8 mouse cellular contexts compared by ENCODE assay signal in the genomic region with DNA sequence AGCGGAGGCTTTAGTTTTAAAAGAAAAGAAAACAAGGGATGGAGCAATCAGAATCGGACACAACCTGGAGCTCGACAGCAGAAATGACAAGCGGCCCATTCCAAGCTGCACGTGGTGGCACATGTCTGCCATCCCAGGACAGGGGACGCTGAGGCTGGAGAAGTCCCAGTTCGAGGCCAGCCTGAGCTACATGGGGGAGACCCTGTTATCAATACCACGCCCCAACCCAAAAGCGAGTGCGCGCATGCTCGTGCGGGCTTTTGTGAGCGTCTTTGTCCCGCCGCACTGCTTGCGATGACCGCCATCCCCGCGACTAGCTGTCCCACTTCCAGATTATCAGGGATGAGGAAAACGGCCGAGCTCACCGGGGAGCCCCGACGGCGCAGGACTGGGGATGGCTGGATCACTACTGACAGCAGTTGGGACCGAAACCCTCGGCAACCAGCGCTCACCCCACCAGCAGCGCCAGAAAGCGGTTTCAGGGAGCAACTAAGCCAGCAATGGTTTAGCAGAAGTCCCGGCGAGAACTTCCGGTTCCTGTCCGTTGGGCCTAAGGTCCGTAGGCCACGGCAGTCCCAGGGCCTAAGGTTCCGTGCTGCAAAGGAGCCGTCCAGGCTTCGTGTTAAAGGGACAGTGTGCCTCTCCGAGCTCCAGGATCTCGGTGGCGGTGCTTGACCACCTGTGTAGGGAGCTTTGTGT. TPM values are rescaled to one million over a fixed set of nuclear protein-coding genes. Genes with fewer than 3 reads are reported as not detected.
DNase-seq lines count a peak whose midpoint lies in the region; ATAC-seq and TF ChIP-seq lines count a peak whose summit lies in the region.

A gene (minus strand): TSS at position 51 of the 699 bp plus-strand sequence.
A gene (minus strand): TSS at position 529 of the 699 bp plus-strand sequence.

- TF ChIP-seq EP300 in CH12.LX (IDR thresholded peaks at IDR 0.05; ENCODE audit: low read length), result no peak

- under 1% methylated on average over 43 of the region's 43 CpGs for WGBS in forebrain, embryonic 10.5 days
- under 1% methylated on average over 43 of the region's 43 CpGs for WGBS in heart, embryonic 15.5 days
- WGBS in liver, embryonic 13.5 days (ENCODE audit: insufficient replicate concordance), result 1% methylated on average over 43 of the region's 43 CpGs
- WGBS in stomach, embryonic 14.5 days, result under 1% methylated on average over 43 of the region's 43 CpGs

- peak within 1 kb of the TSS; percentile 92 for H3K4me2 ChIP-seq in CH12.LX (ENCODE audit: insufficient read depth, low read depth, poor library complexity, severe bottlenecking)
- peak within 1 kb of the TSS; percentile 85 for H3K4me2 ChIP-seq in heart, embryonic 15.5 days
- peak within 1 kb of the TSS; percentile 97 for H3K4me2 ChIP-seq in liver, embryonic 13.5 days
- H3K4me2 ChIP-seq in stomach, embryonic 14.5 days (replicated peaks; ENCODE audit: low read depth, low read length), result peak within 1 kb of the TSS; percentile 97

- TF ChIP-seq POLR2A in CH12.LX (IDR thresholded peaks at IDR 0.05; ENCODE audit: low read depth, low read length), result peak; percentile 89

- DNase-seq in CH12.LX (ENCODE audit: extremely low read depth), result peak; percentile 87
- peak; percentile 82 for DNase-seq in c-Kit-positive CD71-negative TER-119-negative erythroid progenitor cells, embryonic 14.5 days (ENCODE audit: low read depth)
- peak; percentile 93 for DNase-seq in forebrain, embryonic 10.5 days (ENCODE audit: extremely low spot score, low spot score)
- DNase-seq in kidney, postnatal 14 days, result peak; percentile 91
- peak; percentile 83 for DNase-seq in liver, embryonic 13.5 days
- peak; percentile 84 to 88 for DNase-seq in natural killer cell, adult 2 months (ENCODE audit: low spot score in 2 of 2)

- in situ Hi-C loops in CH12.LX (cut with MboI; ENCODE audit: low pct_ligation_motif_present, low pct_unique_long_range_greater_than_20kb, low sequenced_read_pairs), result loop anchor here (25.0 kb wide), 1 partner anchor 461 kb away; no protein-coding TSS in a partner anchor

- H3K9me3 ChIP-seq in CH12.LX (replicated peaks; ENCODE audit: low read length), result peaks cover 2% of the 10 kb centered on the region
- H3K9me3 ChIP-seq in forebrain, embryonic 10.5 days, result no peaks in the 10 kb centered on the region
- H3K9me3 ChIP-seq in heart, embryonic 15.5 days (replicated peaks), result no peaks in the 10 kb centered on the region
- no peaks in the 10 kb centered on the region for H3K9me3 ChIP-seq in liver, embryonic 13.5 days (replicated peaks)
- H3K9me3 ChIP-seq in stomach, embryonic 14.5 days (ENCODE audit: control insufficient read depth, low read depth, low read length), result no peaks in the 10 kb centered on the region

- peak; percentile 71; the same call in 1 of the 2 replicates for ATAC-seq in heart, embryonic 15.5 days (replicated peaks; ENCODE audit: insufficient number of reproducible peaks, insufficient read depth, low FRiP score, low read depth)
- peak; percentile 82 for ATAC-seq in liver, embryonic 13.5 days (ENCODE audit: low read depth)
- peak; percentile 70 for ATAC-seq in stomach, embryonic 14.5 days (ENCODE audit: insufficient number of reproducible peaks, insufficient read depth, low FRiP score, low read depth)

- peak within 1 kb of the TSS; percentile 39 for H3K27ac ChIP-seq in CH12.LX (ENCODE audit: insufficient read depth, low read depth)
- peak within 1 kb of the TSS; percentile 92 for H3K27ac ChIP-seq in forebrain, embryonic 10.5 days
- H3K27ac ChIP-seq in heart, embryonic 15.5 days, result peak within 1 kb of the TSS; percentile 79
- H3K27ac ChIP-seq in liver, embryonic 13.5 days, result peak within 1 kb of the TSS; percentile 82
- H3K27ac ChIP-seq in stomach, embryonic 14.5 days (ENCODE audit: low read length), result peak within 1 kb of the TSS; percentile 55; the same call in 1 of the 2 replicates

- no peak for TF ChIP-seq CTCF in CH12.LX (conservative IDR thresholded peaks at IDR 0.05 in 1 of 2, IDR thresholded peaks at IDR 0.05 in 1 of 2; ENCODE audit: low read depth in 2 of 2, low read length in 2 of 2)

- peaks cover 13% of the 10 kb centered on the region for H3K79me2 ChIP-seq in CH12.LX (replicated peaks; ENCODE audit: control insufficient read depth, extremely low read depth, insufficient read depth, poor library complexity, severe bottlenecking)

- H3K9ac ChIP-seq in CH12.LX (ENCODE audit: insufficient read depth, low read depth), result peak within 1 kb of the TSS; percentile 75
- H3K9ac ChIP-seq in heart, embryonic 15.5 days, result peak within 1 kb of the TSS; percentile 90
- peak within 1 kb of the TSS; percentile 84 for H3K9ac ChIP-seq in liver, embryonic 13.5 days
- H3K9ac ChIP-seq in stomach, embryonic 14.5 days (replicated peaks; ENCODE audit: low read depth, low read length), result peak within 1 kb of the TSS; percentile 74

- H3K27me3 ChIP-seq in CH12.LX (replicated peaks), result no peaks in the 10 kb centered on the region
- H3K27me3 ChIP-seq in forebrain, embryonic 10.5 days (ENCODE audit: poor library complexity, severe bottlenecking), result no peaks in the 10 kb centered on the region
- no peaks in the 10 kb centered on the region for H3K27me3 ChIP-seq in heart, embryonic 15.5 days
- H3K27me3 ChIP-seq in liver, embryonic 13.5 days, result no peaks in the 10 kb centered on the region
- H3K27me3 ChIP-seq in stomach, embryonic 14.5 days (ENCODE audit: control insufficient read depth, insufficient read depth, low read length), result no peaks in the 10 kb centered on the region

- H3K4me3 ChIP-seq in CH12.LX (replicated peaks in 1 of 3; ENCODE audit: low read depth in 2 of 3, low read length in 2 of 3, poor library complexity in 1 of 3), result peak within 1 kb of the TSS; percentile 71 to 98 (median 94)
- H3K4me3 ChIP-seq in forebrain, embryonic 10.5 days, result peak within 1 kb of the TSS; percentile 91
- peak within 1 kb of the TSS; percentile 93 for H3K4me3 ChIP-seq in heart, embryonic 15.5 days
- peak within 1 kb of the TSS; percentile 87 for H3K4me3 ChIP-seq in liver, embryonic 13.5 days (replicated peaks)
- peak within 1 kb of the TSS; percentile 92 for H3K4me3 ChIP-seq in stomach, embryonic 14.5 days (ENCODE audit: low read depth, low read length)

- dilution Hi-C loops in CH12.LX (cut with MboI; ENCODE audit: extremely low pct_ligation_motif_present, extremely low pct_unique_long_range_greater_than_20kb, low sequenced_read_pairs), result no loop called here

- TF ChIP-seq RAD21 in CH12.LX (IDR thresholded peaks at IDR 0.05; ENCODE audit: low read depth, low read length), result no peak

- peaks cover 30 to 39% of the 10 kb centered on the region in 2 experiments for H3K36me3 ChIP-seq in CH12.LX (replicated peaks in 1 of 2; ENCODE audit: control insufficient read depth in 1 of 2, insufficient read depth in 1 of 2, low read length in 1 of 2)
- peaks cover 32% of the 10 kb centered on the region for H3K36me3 ChIP-seq in forebrain, embryonic 10.5 days (replicated peaks)
- peaks cover 22% of the 10 kb centered on the region for H3K36me3 ChIP-seq in heart, embryonic 15.5 days
- H3K36me3 ChIP-seq in liver, embryonic 13.5 days, result peaks cover 33% of the 10 kb centered on the region
- H3K36me3 ChIP-seq in stomach, embryonic 14.5 days (ENCODE audit: control insufficient read depth, insufficient read depth, low read length), result peaks cover 7% of the 10 kb centered on the region; the same call in 1 of the 2 replicates

- peaks cover 2 to 27% of the 10 kb centered on the region in 2 experiments; a peak in 2 of 4 replicates for H3K4me1 ChIP-seq in CH12.LX (ENCODE audit: control insufficient read depth in 1 of 2, insufficient read depth in 2 of 2)
- peaks cover 18% of the 10 kb centered on the region for H3K4me1 ChIP-seq in forebrain, embryonic 10.5 days
- H3K4me1 ChIP-seq in heart, embryonic 15.5 days (replicated peaks), result peaks cover 13% of the 10 kb centered on the region
- peaks cover 36% of the 10 kb centered on the region for H3K4me1 ChIP-seq in liver, embryonic 13.5 days (replicated peaks)
- peaks cover 8% of the 10 kb centered on the region for H3K4me1 ChIP-seq in stomach, embryonic 14.5 days (ENCODE audit: control insufficient read depth, insufficient read depth, low read length)

TF ChIP-seq in CH12.LX, 34 proteins besides CTCF, POLR2A, EP300 and RAD21 (continues in another document):
- TF ChIP-seq KAT2A (IDR thresholded peaks at IDR 0.05; ENCODE audit: insufficient replicate concordance, low read length) (peak; percentile 91; the same call in 1 of the 2 replicates), GABPA (IDR thresholded peaks at IDR 0.05; ENCODE audit: insufficient replicate concordance, low read depth, low read length) (peak; percentile 43; the same call in 1 of the 2 replicates), HCFC1 (IDR thresholded peaks at IDR 0.05; ENCODE audit: low read depth, low read length) (peak; percentile 97), NELFE (IDR thresholded peaks at IDR 0.05; ENCODE audit: low read depth, low read length) (peak; percentile 95), ELF1 (IDR thresholded peaks at IDR 0.05; ENCODE audit: low read depth, low read length) (peak; percentile 92), ZMIZ1 (IDR thresholded peaks at IDR 0.05; ENCODE audit: low read depth, low read length) (peak; percentile 85), UBTF (IDR thresholded peaks at IDR 0.05; ENCODE audit: low read depth, low read length) (peak; percentile 91), MYC (IDR thresholded peaks at IDR 0.05; ENCODE audit: low read depth, low read length) (peak; percentile 51; the same call in 1 of the 2 replicates), POLR2AphosphoS2 (IDR thresholded peaks at IDR 0.05; ENCODE audit: low read depth, low read length) (peak; percentile 79; the same call in 1 of the 2 replicates), CHD2 (IDR thresholded peaks at IDR 0.05; ENCODE audit: low read length) (peak; percentile 66; the same call in 1 of the 2 replicates)

RNA-seq across cellular contexts. Expression of the first gene that starts in this region (rescaled TPM):
- total RNA-seq in CH12.LX (2012; rRNA removed) (not detected in 2 replicates), CH12.LX (2014; rRNA removed) (not detected in 2 replicates)
- not detected in 2 replicates for polyA plus RNA-seq in CH12.LX (2012; ENCODE audit: insufficient read length, low read depth)
- polyA plus RNA-seq in forebrain, embryonic 10.5 days (2016; fragmentation: Nextera tagmentation; extraction: Ambion mirVana), result 0.31 TPM in 1 of 2 replicates, not detected in the other
- not detected in 2 replicates for polyA plus RNA-seq in heart, embryonic 15.5 days (2015; fragmentation: Nextera tagmentation; extraction: Ambion mirVana)
- polyA plus RNA-seq in liver, embryonic 13.5 days (2015; fragmentation: Nextera tagmentation; extraction: Ambion mirVana), result not detected in 2 replicates
- not detected in 2 replicates for polyA plus RNA-seq in stomach, embryonic 14.5 days (2014; fragmentation: Nextera tagmentation; extraction: Ambion mirVana)

RNA-seq across cellular contexts. Expression of the second gene that starts in this region (rescaled TPM):
- total RNA-seq in CH12.LX (2012; rRNA removed) (43.5 and 60.1 TPM in 2 replicates), CH12.LX (2014; rRNA removed) (92.5 and 101 TPM in 2 replicates)
- 57.3 and 61.3 TPM in 2 replicates for polyA plus RNA-seq in CH12.LX (2012; ENCODE audit: insufficient read length, low read depth)
- polyA plus RNA-seq in forebrain, embryonic 10.5 days (2016; fragmentation: Nextera tagmentation; extraction: Ambion mirVana), result 99.7 and 103 TPM in 2 replicates
- 33.2 and 39.2 TPM in 2 replicates for polyA plus RNA-seq in heart, embryonic 15.5 days (2015; fragmentation: Nextera tagmentation; extraction: Ambion mirVana)
- polyA plus RNA-seq in liver, embryonic 13.5 days (2015; fragmentation: Nextera tagmentation; extraction: Ambion mirVana), result 68.7 and 70.5 TPM in 2 replicates
- 61.3 and 72.7 TPM in 2 replicates for polyA plus RNA-seq in stomach, embryonic 14.5 days (2014; fragmentation: Nextera tagmentation; extraction: Ambion mirVana)

Comparison
In these comparisons a context has a peak if more than half of its experiments do, and no peak if none do; other contexts are left out.
1. Peak in every context shown above with its lines: DNase-seq, ATAC-seq, H3K4me3 ChIP-seq and H3K27ac ChIP-seq.
2. H3K27ac ChIP-seq: peak in every context shown above with its lines; median percentile 92 in forebrain, embryonic 10.5 days; 82 in liver, embryonic 13.5 days; 79 in heart, embryonic 15.5 days; 55 in stomach, embryonic 14.5 days; 39 in CH12.LX.